In genomic region chr5:108031267-108031666, GRCm38 (mm10) we compare ENCODE assay signal across 17 mouse cellular contexts.
"Had no signal": no experiment of that assay in that cellular context is flagged by ENCODE, and none has a peak within 500 bp of the region (broad histone marks: within the 10 kb centered on the region; RNA-seq: fewer than 3 reads in every experiment).

No protein-coding gene starts in this region.

- H3K4me3 ChIP-seq: limb, embryonic 12.5 days; liver, embryonic 15.5 days; midbrain, embryonic 10.5 days; myocyte; neural tube, embryonic 12.5 days had no signal

- H3K9ac ChIP-seq: limb, embryonic 12.5 days; liver, embryonic 15.5 days; neural tube, embryonic 12.5 days had no signal

- ATAC-seq: inflammation-experienced regulatory T-cells, adult 6 months; intestine, postnatal 0 days; lung, postnatal 0 days had no signal

- H3K27me3 ChIP-seq: limb, embryonic 12.5 days; liver, embryonic 15.5 days; neural tube, embryonic 12.5 days had no signal

- H3K4me2 ChIP-seq: limb, embryonic 12.5 days; liver, embryonic 11.5 days; liver, embryonic 15.5 days; neural tube, embryonic 12.5 days had no signal

- H3K36me3 ChIP-seq: limb, embryonic 12.5 days; liver, embryonic 15.5 days; midbrain, embryonic 10.5 days; neural tube, embryonic 12.5 days had no signal

- H3K27ac ChIP-seq: limb, embryonic 12.5 days; liver, embryonic 15.5 days; midbrain, embryonic 10.5 days; neural tube, embryonic 12.5 days; stomach, postnatal 0 days had no signal

- DNase-seq: kidney, adult 8-10 months; kidney, postnatal 36 days; lung, adult 2 months; midbrain, embryonic 14.5 days; right cerebral cortex, postnatal 14 days; thymus, adult 18-20 months; thymus, postnatal 14 days had no signal

- H3K4me1 ChIP-seq: limb, embryonic 12.5 days; midbrain, embryonic 10.5 days; neural tube, embryonic 12.5 days had no signal

- H3K9me3 ChIP-seq: limb, embryonic 12.5 days; liver, embryonic 15.5 days; midbrain, embryonic 10.5 days; neural tube, embryonic 12.5 days had no signal
